Mouse (Mus musculus) natural killer cell, adult 2 months (primary cell): ENCODE results near the gene Abhd16a.

Source experiments
- DNase-seq, 2 experiments: peaks; one replicate each; pipeline ENCODE4 v3.0.0; 2022; ENCODE audit warnings: low spot score in 2 of 2

Abhd16a gene

GRCm38 (mm10) chr17:35060071-35060470, 29.0 kb upstream of the Abhd16a start:
- no peak for DNase-seq

- DNase-seq = no peak
Measured at GRCm38 (mm10) chr17:35060737-35061297, 28.2 kb upstream of the Abhd16a start.

- DNase-seq = no peak
Measured at GRCm38 (mm10) chr17:35061299-35061698, 27.8 kb upstream of the Abhd16a start.

- DNase-seq = no peak
Measured at GRCm38 (mm10) chr17:35063466-35063865, 25.6 kb upstream of the Abhd16a start.

GRCm38 (mm10) chr17:35064378-35064877, 24.6 kb upstream of the Abhd16a start:
- no peak for DNase-seq

GRCm38 (mm10) chr17:35064951-35065947, 23.8 kb upstream of the Abhd16a start, which contains the start of gene Ly6g6c:
Gene Ly6g6c (plus strand): TSS chr17:35065388.
- DNase-seq = no peak

GRCm38 (mm10) chr17:35066084-35066483, 23.0 kb upstream of the Abhd16a start, which contains the start of gene Mpig6b:
Gene Mpig6b (minus strand): TSS chr17:35066184.
- no peak for DNase-seq

GRCm38 (mm10) chr17:35068213-35068914, 20.7 kb upstream of the Abhd16a start:
- no peak for DNase-seq

GRCm38 (mm10) chr17:35070556-35071229, 18.4 kb upstream of the Abhd16a start:
- DNase-seq = no peak

- DNase-seq = no peak
Measured at GRCm38 (mm10) chr17:35071454-35071853, 17.6 kb upstream of the Abhd16a start.

GRCm38 (mm10) chr17:35074097-35074496, 15.0 kb upstream of the Abhd16a start:
- no peak for DNase-seq

- no peak for DNase-seq
Measured at GRCm38 (mm10) chr17:35076507-35077176, 12.4 kb upstream of the Abhd16a start, which contains the start of gene Ly6g6e. Gene Ly6g6e (plus strand): TSS chr17:35076902.

GRCm38 (mm10) chr17:35077285-35077684, 11.8 kb upstream of the Abhd16a start:
- no peak for DNase-seq

GRCm38 (mm10) chr17:35077786-35078233, 11.3 kb upstream of the Abhd16a start, which contains the start of gene Ly6g6d:
Gene Ly6g6d (minus strand): TSS chr17:35078065.
- no peak for DNase-seq

- no peak for DNase-seq
Measured at GRCm38 (mm10) chr17:35079778-35080177, 9.3 kb upstream of the Abhd16a start.

GRCm38 (mm10) chr17:35080248-35080647, 8.8 kb upstream of the Abhd16a start:
- no peak for DNase-seq

GRCm38 (mm10) chr17:35080710-35081109, 8.4 kb upstream of the Abhd16a start:
- no peak for DNase-seq

- no peak for DNase-seq
Measured at GRCm38 (mm10) chr17:35082841-35083576, 6.1 kb upstream of the Abhd16a start.

GRCm38 (mm10) chr17:35083929-35084497, 5.0 kb upstream of the Abhd16a start:
- DNase-seq = no peak
